Mouse (Mus musculus) heart, adult 9 months (tissue): ENCODE data around the gene Hpgd.
"Not testable (repeated sequence)": the region's sequence is repeated elsewhere in the genome, so short reads cannot be mapped to it uniquely, and the experiment has no call there.

Source experiments
- DNase-seq, 2 experiments: peaks; one replicate each; pipeline ENCODE4 v3.0.0; 2022; ENCODE audit warnings: low spot score in 2 of 2

Hpgd gene

GRCm38 (mm10) chr8:56294373-56294877, at the start of gene Hpgd:
Gene Hpgd, plus strand, starts transcription at chr8:56294585.
- DNase-seq = peak in 1 of 2 experiments; percentile 56

GRCm38 (mm10) chr8:56251728-56252127, 42.7 kb upstream of the Hpgd start:
- DNase-seq = not testable (repeated sequence)

- DNase-seq = no peak
These were observed 42.1 kb upstream of the Hpgd start for GRCm38 (mm10) chr8:56252314-56252713.

GRCm38 (mm10) chr8:56261190-56261589, 33.2 kb upstream of the Hpgd start:
- DNase-seq = no peak

GRCm38 (mm10) chr8:56269687-56270663, 24.4 kb upstream of the Hpgd start:
- DNase-seq = peak; percentile 19 to 42

- DNase-seq = no peak
These were observed 21.5 kb upstream of the Hpgd start for GRCm38 (mm10) chr8:56272934-56273333.

GRCm38 (mm10) chr8:56275316-56275715, 19.1 kb upstream of the Hpgd start:
- no peak for DNase-seq

GRCm38 (mm10) chr8:56277810-56278528, 16.4 kb upstream of the Hpgd start:
- peak in 1 of 2 experiments; percentile 39 for DNase-seq

GRCm38 (mm10) chr8:56278545-56279063, 15.8 kb upstream of the Hpgd start:
- DNase-seq = no peak

- DNase-seq = no peak
These were observed 10.4 kb upstream of the Hpgd start for GRCm38 (mm10) chr8:56283936-56284335.

- DNase-seq = peak in 1 of 2 experiments; percentile 68
These were observed 9.4 kb upstream of the Hpgd start for GRCm38 (mm10) chr8:56284957-56285356.

- no peak for DNase-seq
These were observed 7.7 kb upstream of the Hpgd start for GRCm38 (mm10) chr8:56286717-56287116.

GRCm38 (mm10) chr8:56287370-56288072, 6.9 kb upstream of the Hpgd start:
- DNase-seq = no peak

- no peak for DNase-seq
These were observed 2.1 kb upstream of the Hpgd start for GRCm38 (mm10) chr8:56292318-56292717.

- DNase-seq = no peak
These were observed 905 bp upstream of the Hpgd start for GRCm38 (mm10) chr8:56293480-56293879.

GRCm38 (mm10) chr8:56294886-56295555, 636 bp downstream of the Hpgd start:
- no peak for DNase-seq

GRCm38 (mm10) chr8:56299421-56299820, 5.0 kb downstream of the Hpgd start:
- DNase-seq = no peak

GRCm38 (mm10) chr8:56301303-56301702, 6.9 kb downstream of the Hpgd start:
- DNase-seq = not testable (repeated sequence)

- DNase-seq = no peak
These were observed 10.2 kb downstream of the Hpgd start for GRCm38 (mm10) chr8:56304595-56304994.

- peak in 1 of 2 experiments; percentile 37 for DNase-seq
These were observed 19.2 kb downstream of the Hpgd start for GRCm38 (mm10) chr8:56313622-56314021.

GRCm38 (mm10) chr8:56315189-56315588, 20.8 kb downstream of the Hpgd start:
- DNase-seq = no peak
